Mouse (Mus musculus) liver, embryonic 15.5 days (tissue): ENCODE measurements around the gene Pgap3. TPM values are rescaled to one million over a fixed set of nuclear protein-coding genes. Genes with fewer than 3 reads are reported as not detected.
A peak's percentile ranks its signal among the peaks of the same experiment; 100 is the strongest.

Source experiments
- ATAC-seq: fragments of 200-750 bp; cut with Nextera tagmentation; 2 replicates; pipeline ENCODE4 v1.8.0; 2017; ENCODE audit warnings: moderate number of reproducible peaks, mild to moderate bottlenecking, moderate library complexity; ENCODE audit not compliant: insufficient read depth
- H3K27ac ChIP-seq: fragments of 300-500 bp; sonication (generic); replicated peaks from 2 replicates; pipeline ENCODE4 v1.5.1; 2015; ENCODE audit warnings: mild to moderate bottlenecking, inconsistent platforms
- H3K27me3 ChIP-seq: fragments of 300-500 bp; sonication (generic); 2 replicates; pipeline ENCODE4 v1.6.1; 2015; ENCODE audit warnings: mild to moderate bottlenecking, inconsistent platforms
- H3K36me3 ChIP-seq: fragments of 300-500 bp; sonication (generic); replicated peaks from 2 replicates; pipeline ENCODE4 v1.6.1; 2015; ENCODE audit warnings: moderate library complexity, mild to moderate bottlenecking, inconsistent platforms
- H3K4me1 ChIP-seq: fragments of 300-500 bp; sonication (generic); replicated peaks from 2 replicates; pipeline ENCODE4 v1.6.1; 2015; ENCODE audit warnings: inconsistent platforms
- H3K4me2 ChIP-seq: fragments of 300-500 bp; sonication (generic); 2 replicates; pipeline ENCODE4 v1.6.1; 2015; ENCODE audit warnings: moderate library complexity, mild to moderate bottlenecking, inconsistent platforms
- H3K4me3 ChIP-seq: fragments of 300-500 bp; sonication (generic); replicated peaks from 2 replicates; pipeline ENCODE4 v1.5.1; 2015; ENCODE audit warnings: mild to moderate bottlenecking, inconsistent platforms
- H3K9ac ChIP-seq: fragments of 300-500 bp; sonication (generic); 2 replicates; pipeline ENCODE4 v1.6.1; 2015; ENCODE audit warnings: moderate library complexity, mild to moderate bottlenecking, inconsistent platforms
- H3K9me3 ChIP-seq: fragments of 300-500 bp; sonication (generic); replicated peaks from 2 replicates; pipeline ENCODE4 v1.6.1; 2016; ENCODE audit warnings: inconsistent platforms
- WGBS: fragments of 180-500 bp; shearing (Covaris S2); methylation state at CpG from one replicate; pipeline ENCODE4 v1.1.7; 2015; ENCODE audit warnings: mixed read lengths; ENCODE audit not compliant: insufficient replicate concordance; 5-methylcytosine and 5-hydroxymethylcytosine counted together
- polyA plus RNA-seq: library from polyadenylated mRNA; unstranded; fragments of >200 nt; fragmentation: Nextera tagmentation; extraction: Ambion mirVana; gene quantifications from 2 replicates; pipeline ENCODE4 v1.2.1, GENCODE M21; 2015

Pgap3 gene
- polyA plus RNA-seq, 1 experiment from 2014 or later, result 3.3 TPM

DNA sequence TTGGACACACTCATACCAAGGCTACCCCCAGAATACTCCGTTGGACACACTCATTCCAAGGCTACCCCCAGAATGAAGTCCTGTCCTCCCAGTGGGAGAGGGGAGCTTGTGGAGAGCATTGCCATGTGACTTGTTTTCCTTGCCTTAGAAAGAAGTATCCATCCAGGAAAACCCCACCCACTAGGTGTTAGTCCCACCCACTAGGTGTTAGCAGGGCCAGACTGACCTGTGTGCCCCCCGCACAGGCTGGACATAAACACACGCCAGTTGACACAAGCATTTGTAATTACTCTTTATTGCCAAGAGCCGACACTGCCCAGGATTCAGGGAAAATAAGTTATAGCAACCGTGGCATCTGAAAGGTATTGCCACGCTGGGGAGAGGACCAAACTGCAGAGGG, 37.2 kb upstream of the Pgap3 start:
- Histone ChIP-seq H3K4me2 (peak overlapping the region; percentile 76), H3K36me3 (no peaks in the 10 kb centered on the region), H3K27me3 (no peaks in the 10 kb centered on the region), H3K4me3 (no peak overlapping the region), H3K27ac (no peak overlapping the region), H3K4me1 (peaks cover 13% of the 10 kb centered on the region), H3K9ac (no peak overlapping the region), H3K9me3 (no peaks in the 10 kb centered on the region)
- 72% methylated on average over 6 of the region's 6 CpGs for WGBS
- ATAC-seq, result no peak

DNA sequence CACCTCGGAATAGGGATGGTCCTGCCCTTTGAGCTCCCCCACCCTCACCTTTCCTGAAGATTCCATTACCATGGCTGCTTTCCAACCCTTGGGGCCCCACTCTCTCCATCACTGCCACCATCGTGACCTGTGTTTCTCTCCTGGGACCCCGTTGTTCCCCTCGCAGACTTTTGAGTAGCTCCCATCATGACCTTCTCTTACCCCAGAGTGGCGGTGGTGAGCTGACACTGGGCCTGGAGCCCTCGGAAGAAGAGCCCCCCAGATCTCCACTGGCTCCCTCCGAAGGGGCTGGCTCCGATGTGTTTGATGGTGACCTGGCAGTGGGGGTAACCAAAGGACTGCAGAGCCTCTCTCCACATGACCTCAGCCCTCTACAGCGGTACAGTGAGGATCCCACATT, 35.4 kb upstream of the Pgap3 start:
- ATAC-seq, result no peak
- 76% methylated on average over 9 of the region's 9 CpGs for WGBS

DNA sequence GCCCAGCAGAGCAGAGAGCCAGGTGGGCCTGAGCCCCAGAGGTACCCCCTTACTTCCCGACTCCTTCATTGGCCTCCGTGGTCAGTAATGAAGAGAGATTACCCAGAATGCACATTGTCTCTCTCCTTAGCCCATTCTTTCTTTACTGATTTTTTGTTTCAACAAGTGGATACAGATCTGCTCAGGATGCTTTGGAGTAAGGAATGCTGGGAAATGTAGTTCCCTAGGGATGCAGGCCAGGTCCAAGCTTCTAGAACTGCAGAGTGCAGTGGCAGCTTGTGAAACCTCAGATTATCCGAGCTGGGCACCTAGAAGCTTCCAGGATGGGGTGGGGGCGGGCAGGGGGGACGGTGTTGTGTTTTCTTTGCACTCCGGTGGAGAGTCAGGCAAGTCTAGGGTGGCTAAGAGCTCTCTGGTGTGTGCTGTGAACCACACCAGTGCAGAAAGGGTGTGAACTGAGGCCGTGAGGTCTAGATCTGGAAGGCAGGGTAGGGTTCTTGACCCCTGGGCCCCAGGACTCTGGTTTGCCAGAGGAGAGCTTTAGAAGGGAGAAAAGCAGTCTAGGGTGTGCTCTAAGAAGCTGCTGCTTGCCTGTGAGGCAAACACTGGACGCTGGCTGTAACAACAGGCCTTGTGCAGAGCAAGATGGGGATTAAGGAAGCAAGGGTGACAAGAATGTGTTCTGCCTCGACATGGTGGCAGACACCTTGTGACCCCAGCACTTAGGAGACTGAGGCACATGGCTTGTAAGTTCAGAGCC, 31.6 kb upstream of the Pgap3 start:
- no peaks in the 10 kb centered on the region for H3K27me3 ChIP-seq
- H3K9ac ChIP-seq, result no peak overlapping the region
- H3K27ac ChIP-seq, result no peak overlapping the region
- H3K4me1 ChIP-seq, result no peaks in the 10 kb centered on the region
- ATAC-seq, result no peak
- WGBS, result 50% methylated on average over 9 of the region's 9 CpGs
- no peak overlapping the region for H3K4me2 ChIP-seq
- H3K4me3 ChIP-seq, result no peak overlapping the region
- H3K36me3 ChIP-seq, result no peaks in the 10 kb centered on the region
- no peaks in the 10 kb centered on the region for H3K9me3 ChIP-seq

More for the DNA sequence above, 35.4 kb upstream of the Pgap3 start:
- Histone ChIP-seq H3K27ac (no peak overlapping the region), H3K27me3 (no peaks in the 10 kb centered on the region), H3K36me3 (no peaks in the 10 kb centered on the region), H3K4me1 (peaks cover 13% of the 10 kb centered on the region), H3K4me3 (no peak overlapping the region), H3K9ac (no peak overlapping the region), H3K4me2 (no peak overlapping the region), H3K9me3 (no peaks in the 10 kb centered on the region)

DNA sequence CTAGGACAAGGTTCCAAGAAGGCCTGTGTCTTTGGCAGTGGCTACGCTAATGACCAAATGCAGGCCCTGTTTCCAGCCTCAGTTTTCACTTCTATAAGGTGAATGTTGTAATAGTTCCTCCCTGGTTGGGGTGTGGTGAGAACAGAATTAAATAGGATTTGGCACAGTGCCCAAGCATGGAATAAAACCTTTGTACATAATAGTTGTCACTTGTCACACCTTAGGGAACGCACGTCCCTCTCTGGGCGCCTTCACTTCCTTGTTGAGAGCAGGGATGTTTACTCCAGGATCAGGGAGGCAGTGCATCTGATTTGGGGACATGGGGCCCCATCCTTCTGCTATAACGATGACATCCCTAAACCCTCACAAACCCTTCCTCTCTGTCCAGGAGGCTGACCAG, 28.1 kb upstream of the Pgap3 start:
- no peaks in the 10 kb centered on the region for H3K27me3 ChIP-seq
- no peak overlapping the region for H3K27ac ChIP-seq
- no peaks in the 10 kb centered on the region for H3K36me3 ChIP-seq
- 71% methylated on average over 5 of the region's 5 CpGs for WGBS
- no peak overlapping the region for H3K4me2 ChIP-seq
- H3K4me1 ChIP-seq, result no peaks in the 10 kb centered on the region
- no peak overlapping the region for H3K9ac ChIP-seq
- ATAC-seq, result no peak
- H3K4me3 ChIP-seq, result no peak overlapping the region
- H3K9me3 ChIP-seq, result no peaks in the 10 kb centered on the region

DNA sequence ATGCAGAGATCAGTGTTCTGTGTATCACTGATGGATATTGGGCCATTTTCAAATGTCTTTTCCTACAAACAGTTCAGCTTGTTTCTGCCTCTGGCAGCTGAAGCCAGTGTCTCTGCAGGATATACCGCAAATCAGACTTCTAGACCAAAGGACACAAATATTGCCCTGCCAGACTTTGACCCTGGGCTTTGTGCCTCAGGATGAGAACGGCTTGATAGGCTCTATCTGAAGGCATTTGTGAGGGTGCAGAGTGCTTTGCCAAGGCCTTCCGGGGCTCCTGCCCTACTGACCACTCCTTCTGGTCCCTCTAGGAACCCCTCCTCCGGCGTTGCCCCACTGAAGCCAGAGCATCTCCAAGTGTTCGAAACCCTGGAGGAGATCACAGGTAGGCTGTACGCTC, 26.3 kb upstream of the Pgap3 start:
- WGBS, result 74% methylated on average over 7 of the region's 7 CpGs
- Histone ChIP-seq H3K9ac (no peak overlapping the region), H3K4me2 (no peak overlapping the region), H3K4me1 (no peaks in the 10 kb centered on the region), H3K36me3 (no peaks in the 10 kb centered on the region), H3K9me3 (no peaks in the 10 kb centered on the region), H3K27ac (no peak overlapping the region), H3K4me3 (no peak overlapping the region), H3K27me3 (no peaks in the 10 kb centered on the region)
- ATAC-seq, result no peak

DNA sequence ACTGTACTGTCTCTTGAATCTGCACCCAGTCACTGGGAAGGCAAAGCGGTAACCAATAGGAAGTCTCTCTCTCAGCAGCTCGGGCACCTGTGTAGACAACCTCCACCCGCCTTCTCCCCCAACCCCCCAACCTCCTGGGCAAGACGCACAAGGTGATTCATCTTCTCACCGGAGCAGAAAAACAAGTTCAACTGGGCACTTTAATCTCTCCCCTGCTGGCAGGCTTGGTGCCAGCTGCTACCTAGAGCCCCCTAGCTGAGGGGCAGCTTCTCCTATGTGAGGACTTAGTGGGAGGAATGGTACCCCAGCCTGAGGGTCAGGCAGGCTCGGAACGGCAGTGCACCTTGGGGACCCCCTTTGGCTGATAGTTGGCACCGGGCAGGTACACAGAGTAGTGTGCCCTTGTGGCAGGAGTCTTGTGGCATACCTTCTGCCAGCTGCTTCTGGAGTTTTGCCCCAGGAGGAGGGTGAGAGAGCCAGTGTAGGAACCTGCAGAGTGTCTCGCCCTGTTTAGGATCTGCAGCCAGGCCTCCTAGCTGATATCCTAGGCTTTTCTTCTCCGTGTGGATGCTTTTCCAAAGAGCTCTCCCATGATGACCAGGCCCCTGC, 18.8 kb upstream of the Pgap3 start:
- no peak overlapping the region for H3K27ac ChIP-seq
- no peaks in the 10 kb centered on the region for H3K4me1 ChIP-seq
- H3K4me3 ChIP-seq, result no peak overlapping the region
- H3K4me2 ChIP-seq, result no peak overlapping the region
- H3K9ac ChIP-seq, result no peak overlapping the region
- H3K36me3 ChIP-seq, result no peaks in the 10 kb centered on the region
- no peak for ATAC-seq
- H3K27me3 ChIP-seq, result peaks cover 27% of the 10 kb centered on the region
- H3K9me3 ChIP-seq, result no peaks in the 10 kb centered on the region
- WGBS, result 61% methylated on average over 10 of the region's 10 CpGs

DNA sequence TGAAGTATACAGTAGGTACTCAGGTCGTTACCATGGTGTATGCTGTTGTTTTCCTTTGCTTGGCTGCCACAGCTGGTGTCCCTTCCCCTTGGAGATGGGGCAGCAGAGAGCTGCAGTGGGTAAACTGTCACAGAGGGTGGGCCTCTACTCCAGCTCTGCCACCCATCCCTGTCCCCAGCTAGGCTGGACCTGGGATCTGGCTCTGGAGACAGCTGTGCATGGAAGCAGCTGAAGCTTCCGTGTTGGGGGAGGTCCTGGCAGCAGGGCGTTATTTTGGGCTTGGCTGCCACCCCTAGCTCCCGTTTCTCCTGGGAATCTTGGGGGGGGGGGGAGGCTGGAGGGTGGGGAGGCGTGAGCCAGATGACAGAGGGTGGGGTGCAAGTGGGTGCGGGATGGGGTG, 18.0 kb upstream of the Pgap3 start:
- H3K27ac ChIP-seq, result no peak overlapping the region
- no peak for ATAC-seq
- WGBS, result 58% methylated on average over 6 of the region's 6 CpGs
- no peaks in the 10 kb centered on the region for H3K9me3 ChIP-seq
- no peak overlapping the region for H3K4me2 ChIP-seq
- no peak overlapping the region for H3K4me3 ChIP-seq
- no peaks in the 10 kb centered on the region for H3K36me3 ChIP-seq
- peaks cover 34% of the 10 kb centered on the region for H3K27me3 ChIP-seq
- H3K9ac ChIP-seq, result no peak overlapping the region
- H3K4me1 ChIP-seq, result no peaks in the 10 kb centered on the region

DNA sequence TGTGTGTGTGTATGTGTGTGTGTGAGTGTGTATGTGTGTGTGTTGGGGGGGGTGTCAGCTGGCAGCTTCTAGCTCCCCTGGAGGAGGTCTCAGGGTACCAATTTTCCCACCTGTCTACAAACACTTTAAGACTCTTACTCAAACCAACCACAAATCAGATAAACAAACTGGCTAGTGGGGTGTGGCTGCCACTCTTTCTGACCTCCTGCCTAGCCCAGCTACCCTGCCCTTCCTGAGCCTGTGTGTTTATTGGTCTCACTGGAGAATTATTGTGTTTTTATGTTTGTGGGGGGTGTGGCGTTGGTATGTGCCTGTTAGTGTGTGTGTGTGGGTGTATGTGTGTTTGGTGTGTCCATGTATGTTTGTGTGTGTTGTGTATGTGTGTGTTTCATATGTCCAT, 16.8 kb upstream of the Pgap3 start:
- Histone ChIP-seq H3K4me2 (no peak overlapping the region), H3K4me1 (0 out of 2 replicates have a peak, but pooled peaks cover 6% of the 10 kb centered on the region), H3K9me3 (no peaks in the 10 kb centered on the region), H3K27ac (no peak overlapping the region), H3K9ac (no peak overlapping the region), H3K4me3 (no peak overlapping the region), H3K36me3 (no peaks in the 10 kb centered on the region), H3K27me3 (peaks cover 46% of the 10 kb centered on the region)
- 23% methylated on average over 1 of the region's 1 CpGs for WGBS
- ATAC-seq, result no peak

DNA sequence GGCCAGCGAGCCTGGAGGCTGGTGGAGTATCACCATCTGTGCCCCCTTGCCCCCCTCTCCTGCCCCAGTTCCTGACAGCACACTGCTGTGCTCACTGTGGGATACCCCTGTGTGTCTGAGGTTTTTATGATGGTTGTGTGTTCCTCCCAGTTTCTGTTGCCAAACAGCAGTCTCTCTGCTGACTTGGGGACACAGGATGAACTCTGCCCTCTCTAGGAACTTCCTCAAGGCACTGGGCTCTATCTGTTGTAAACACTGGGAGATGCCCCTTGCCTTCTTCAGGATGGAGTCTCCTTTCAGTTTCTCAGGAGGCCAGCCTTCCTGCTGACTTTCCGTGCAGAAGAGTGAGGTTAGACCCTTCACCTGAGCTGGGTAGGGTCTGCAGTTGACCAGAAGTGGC, 13.9 kb upstream of the Pgap3 start:
- no peak overlapping the region for H3K9ac ChIP-seq
- H3K4me2 ChIP-seq, result no peak overlapping the region
- H3K27me3 ChIP-seq, result peaks cover 75% of the 10 kb centered on the region
- no peak for ATAC-seq
- WGBS, result 30% methylated on average over 2 of the region's 2 CpGs
- H3K4me3 ChIP-seq, result no peak overlapping the region
- H3K27ac ChIP-seq, result no peak overlapping the region
- no peaks in the 10 kb centered on the region for H3K36me3 ChIP-seq
- peaks cover 9% of the 10 kb centered on the region; the same call in 1 of the 2 replicates for H3K4me1 ChIP-seq
- H3K9me3 ChIP-seq, result no peaks in the 10 kb centered on the region

DNA sequence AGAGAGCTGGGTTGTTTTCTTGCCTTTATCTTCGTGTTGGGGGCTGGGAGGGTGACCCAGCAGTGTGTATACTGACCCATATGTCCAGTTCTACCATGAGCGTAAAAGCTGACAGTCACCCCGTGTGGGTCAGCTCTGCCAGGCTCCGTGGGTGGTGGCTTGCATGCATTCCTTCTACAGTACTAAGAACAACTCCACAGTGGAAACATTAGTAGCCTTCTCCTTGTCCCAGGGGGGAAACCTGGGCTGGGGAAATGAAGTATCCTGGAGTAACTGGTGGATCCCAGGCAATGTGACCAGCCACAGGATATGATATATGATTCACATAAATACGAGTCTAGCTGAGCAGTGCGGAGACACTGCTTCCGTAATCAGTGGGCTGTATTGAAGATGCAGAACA, 13.4 kb upstream of the Pgap3 start:
- ATAC-seq, result no peak

DNA sequence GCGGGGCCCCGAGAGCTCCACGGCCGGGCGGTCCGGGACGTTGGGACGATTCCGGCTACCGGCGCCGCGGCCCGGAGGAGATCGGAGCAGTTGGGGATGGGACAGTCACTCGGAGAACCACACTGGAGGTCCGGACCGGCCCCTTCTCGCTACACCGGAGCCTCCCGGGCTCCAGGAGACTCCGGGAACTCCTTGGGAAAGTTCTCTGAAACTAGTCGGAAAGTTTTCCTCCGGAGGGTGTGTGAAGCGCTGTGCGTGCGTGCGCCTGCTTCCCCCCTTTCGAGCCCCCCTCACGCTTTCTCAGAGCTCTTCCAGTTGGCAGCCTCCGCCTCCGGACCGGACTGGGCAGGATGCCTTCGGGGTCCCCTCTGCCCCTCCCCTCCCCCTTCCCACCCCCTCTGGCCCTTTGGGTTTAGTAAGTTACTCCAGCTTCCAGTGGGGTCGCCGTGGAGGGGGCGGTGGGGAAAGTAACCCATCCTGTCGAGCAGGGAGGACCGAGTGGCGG, 12.6 kb upstream of the Pgap3 start:
- Histone ChIP-seq H3K9ac (peak overlapping the region; percentile 30; the same call in 1 of the 2 replicates), H3K4me2 (peak overlapping the region; percentile 63), H3K9me3 (no peaks in the 10 kb centered on the region), H3K4me3 (peak overlapping the region; percentile 58), H3K27me3 (peaks cover 81% of the 10 kb centered on the region), H3K36me3 (no peaks in the 10 kb centered on the region), H3K4me1 (peaks cover 13% of the 10 kb centered on the region; the same call in 1 of the 2 replicates), H3K27ac (peak overlapping the region; percentile 29; the same call in 1 of the 2 replicates)
- WGBS, result under 1% methylated on average over 40 of the region's 40 CpGs
- peak; percentile 22; the same call in 1 of the 2 replicates for ATAC-seq

More for the DNA sequence above, 13.4 kb upstream of the Pgap3 start:
- H3K4me1 ChIP-seq, result peaks cover 13% of the 10 kb centered on the region; the same call in 1 of the 2 replicates
- no peaks in the 10 kb centered on the region for H3K9me3 ChIP-seq
- peak overlapping the region; percentile 63 for H3K4me2 ChIP-seq
- H3K36me3 ChIP-seq, result no peaks in the 10 kb centered on the region
- peaks cover 80% of the 10 kb centered on the region for H3K27me3 ChIP-seq
- H3K4me3 ChIP-seq, result no peak overlapping the region
- 24% methylated on average over 7 of the region's 7 CpGs for WGBS
- no peak overlapping the region for H3K9ac ChIP-seq
- no peak overlapping the region for H3K27ac ChIP-seq
